Mouse (Mus musculus): ENCODE data around the gene Ier3.

Gene Ier3

DNA sequence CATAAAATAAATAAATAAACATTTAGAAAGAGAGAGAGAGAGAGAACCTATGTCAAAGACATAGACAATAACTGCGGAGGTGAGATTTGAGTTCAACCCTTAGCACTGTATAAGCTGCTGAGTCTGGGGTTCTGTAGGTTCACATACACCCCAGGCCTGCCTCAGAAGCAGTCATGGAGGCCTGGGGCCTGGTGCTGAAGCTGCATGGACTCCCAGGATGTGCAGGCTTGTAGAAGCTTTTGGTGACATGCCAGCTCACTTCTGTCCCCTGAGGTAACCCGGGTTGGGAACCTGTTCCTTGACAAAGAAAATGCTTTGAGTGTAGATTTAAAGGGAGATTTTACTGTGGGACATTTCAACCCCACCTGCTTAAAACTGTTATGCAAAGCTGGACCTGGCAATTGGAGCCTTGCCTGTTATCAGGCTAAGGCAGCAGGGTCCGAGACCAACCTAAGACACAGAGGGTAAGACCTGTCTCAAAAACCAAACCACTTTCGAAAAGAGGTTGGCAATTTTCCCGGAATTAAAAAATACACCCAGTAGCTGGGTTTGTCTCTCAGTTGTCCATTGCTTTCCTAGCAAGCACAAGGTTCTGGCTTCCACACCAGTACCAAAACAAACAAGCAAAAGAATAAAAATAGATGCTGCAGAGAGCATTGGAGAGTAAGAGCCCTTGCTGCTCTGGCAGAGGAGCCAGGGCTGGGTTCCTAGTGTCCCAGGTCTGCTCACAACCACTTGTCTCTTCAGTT, 10.4 kb upstream of the Ier3 start:
- DNase-seq (ENCODE audit: low read depth, low spot score): no peak

DNA sequence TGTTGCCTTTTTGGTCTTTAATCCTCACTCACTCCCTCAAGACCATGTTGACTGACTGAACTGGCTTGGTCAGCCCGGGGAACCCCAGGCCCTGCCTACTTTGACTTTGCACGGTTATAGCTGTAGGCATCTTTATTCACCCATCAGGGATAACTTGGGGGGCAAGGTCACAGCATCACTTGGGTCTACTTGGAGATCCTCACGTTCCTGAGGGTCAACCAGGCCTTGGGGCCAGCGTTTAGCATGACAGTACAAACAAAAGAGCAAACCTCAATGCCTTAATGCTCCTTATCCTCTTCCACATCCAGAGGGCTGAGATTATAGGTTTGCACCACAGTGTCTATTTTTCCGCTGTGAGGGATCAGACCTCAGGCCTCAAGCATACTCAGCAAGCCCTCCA, 9.2 kb upstream of the Ier3 start:
- DNase-seq (ENCODE audit: low read depth, low spot score): no peak

DNA sequence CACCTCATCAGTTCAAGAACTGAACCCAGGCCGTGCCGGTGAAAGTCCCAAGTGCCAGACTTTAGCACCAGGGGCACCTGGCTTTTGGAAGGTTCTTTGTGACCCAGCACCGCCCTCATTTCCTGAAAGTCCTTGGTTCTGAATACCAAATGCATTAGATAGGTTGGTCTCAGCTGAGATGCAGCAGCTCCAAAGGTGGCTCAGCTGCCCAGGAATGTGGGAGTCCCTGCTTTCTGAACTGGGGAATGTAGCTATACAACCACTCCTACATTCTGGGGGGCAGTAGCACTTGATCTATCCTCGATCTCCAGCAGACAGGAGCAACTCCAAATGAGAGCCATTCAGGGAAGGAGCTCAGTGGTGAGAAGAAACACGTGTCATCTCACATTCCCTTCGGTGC, 8.7 kb upstream of the Ier3 start:
- peak; percentile 70 for DNase-seq (ENCODE audit: low read depth, low spot score)

DNA sequence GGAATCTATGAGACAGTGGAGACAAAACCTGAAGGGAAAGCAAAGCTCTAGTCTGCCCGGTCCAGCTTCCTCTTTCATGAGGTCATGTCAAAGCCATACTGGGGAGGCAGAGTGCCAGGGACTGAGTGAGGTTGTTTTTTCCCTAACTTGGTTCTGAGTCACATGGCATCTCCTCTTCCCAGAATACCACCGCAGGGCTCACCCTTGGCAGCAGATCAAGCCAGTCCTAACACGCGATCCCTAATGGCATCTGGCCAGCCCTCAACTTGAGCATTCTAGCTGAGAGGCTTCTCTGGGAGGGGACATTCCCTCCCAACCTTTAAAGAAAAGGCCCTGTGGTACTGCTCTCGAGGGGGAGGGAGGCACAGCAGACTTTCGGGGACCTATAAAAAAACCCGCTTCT, 8.2 kb upstream of the Ier3 start:
- DNase-seq (ENCODE audit: low read depth, low spot score): no peak

DNA sequence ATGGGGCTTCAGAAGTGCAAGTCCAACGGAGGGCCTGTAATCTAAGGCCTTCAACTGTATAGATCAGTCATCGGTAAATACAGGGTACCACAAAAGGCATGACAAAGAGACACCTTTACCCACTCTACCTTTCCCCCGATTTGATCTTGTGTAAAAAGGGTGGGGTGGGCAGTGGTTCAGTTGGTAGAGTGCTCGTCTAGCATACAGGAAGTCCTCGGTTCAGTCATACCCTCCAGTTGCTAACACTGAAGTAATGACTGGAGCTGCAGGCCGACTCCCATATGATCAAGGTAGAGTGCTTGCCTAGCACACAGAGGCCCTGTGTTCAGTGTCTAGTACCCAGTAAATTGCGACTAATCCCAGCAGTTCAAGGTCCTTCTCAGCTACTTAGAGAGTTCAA, 7.8 kb upstream of the Ier3 start:
- no peak for DNase-seq (ENCODE audit: low read depth, low spot score)

DNA sequence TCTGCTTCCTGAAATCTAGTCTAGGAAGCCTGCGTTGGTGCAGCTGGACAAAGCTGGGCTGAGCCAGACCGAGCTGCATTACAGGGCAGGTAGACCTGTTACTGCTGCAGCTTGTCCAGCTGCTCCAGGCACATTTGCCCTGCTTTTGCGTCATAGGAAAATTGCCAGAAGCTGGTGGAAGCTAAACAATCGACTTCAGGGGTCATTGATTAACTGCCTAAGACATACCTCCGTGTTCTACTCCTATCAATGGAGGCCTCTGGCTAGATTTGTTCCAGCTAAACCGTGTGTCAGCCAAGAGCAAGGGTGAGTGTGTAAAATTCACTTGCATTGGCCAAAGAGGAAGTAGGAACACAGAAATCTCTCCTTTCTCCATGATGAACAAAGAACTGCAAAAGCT, 6.8 kb upstream of the Ier3 start:
- DNase-seq (ENCODE audit: low read depth, low spot score): no peak

DNA sequence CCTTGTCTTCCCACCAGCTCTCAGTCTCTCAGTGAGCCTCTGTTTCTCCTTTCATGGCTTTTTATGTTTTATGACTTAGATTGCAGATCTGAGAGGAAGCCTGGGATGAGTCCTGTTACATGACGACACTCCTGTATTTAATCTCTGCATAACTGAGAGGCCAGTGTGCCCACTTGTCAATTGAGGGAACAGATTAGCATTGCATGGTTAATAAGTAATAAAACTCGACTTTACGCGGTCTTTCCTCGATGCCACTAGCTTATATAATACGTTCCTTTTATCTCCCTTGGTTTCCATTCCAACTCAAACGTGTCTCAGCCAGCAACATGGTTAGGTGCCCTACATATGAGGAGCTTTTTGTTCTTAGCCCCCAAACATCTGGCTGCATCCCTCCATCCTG, 5.6 kb upstream of the Ier3 start:
- no peak for DNase-seq (ENCODE audit: low read depth, low spot score)

DNA sequence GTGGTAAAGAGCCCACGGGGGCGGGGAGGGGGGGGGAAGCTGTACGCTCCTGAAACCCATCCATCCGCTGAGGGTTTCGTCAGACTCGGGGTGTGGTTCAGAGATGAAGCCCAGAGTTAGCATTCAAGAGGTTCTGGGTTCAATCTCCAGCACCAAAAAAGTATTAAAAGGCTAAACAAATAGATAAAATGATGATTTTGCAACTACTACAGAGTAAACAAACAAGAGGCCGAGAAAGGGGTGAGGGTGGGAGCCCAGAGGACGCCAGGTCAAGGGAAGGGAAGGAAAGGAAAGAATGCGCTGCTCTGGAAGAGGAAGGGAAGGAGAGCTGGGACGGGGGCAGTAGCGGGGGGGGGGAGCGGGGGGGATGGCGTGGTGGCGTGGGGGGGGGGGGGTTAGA, 4.8 kb upstream of the Ier3 start:
- no peak for DNase-seq (ENCODE audit: low read depth, low spot score)

DNA sequence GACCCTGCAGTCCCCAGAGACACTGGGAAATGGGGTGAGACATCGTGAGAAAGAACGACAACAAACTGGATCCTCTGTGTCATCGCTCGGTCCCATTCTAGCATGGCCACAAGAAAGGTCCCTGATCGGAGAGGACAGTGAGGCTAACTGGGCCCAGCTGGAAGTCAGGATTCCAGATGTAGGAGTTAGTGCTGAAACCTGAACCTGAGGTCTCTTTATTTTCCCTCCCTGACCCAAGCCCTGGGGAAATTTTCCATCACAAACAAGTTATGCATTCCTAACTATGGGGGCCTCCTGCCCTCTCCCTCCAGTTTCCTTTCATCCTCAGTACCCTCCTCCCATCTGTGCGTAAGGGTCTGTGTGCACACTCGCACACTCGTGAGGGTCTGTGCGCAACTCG, 4.3 kb upstream of the Ier3 start:
- no peak for DNase-seq (ENCODE audit: low read depth, low spot score)

DNA sequence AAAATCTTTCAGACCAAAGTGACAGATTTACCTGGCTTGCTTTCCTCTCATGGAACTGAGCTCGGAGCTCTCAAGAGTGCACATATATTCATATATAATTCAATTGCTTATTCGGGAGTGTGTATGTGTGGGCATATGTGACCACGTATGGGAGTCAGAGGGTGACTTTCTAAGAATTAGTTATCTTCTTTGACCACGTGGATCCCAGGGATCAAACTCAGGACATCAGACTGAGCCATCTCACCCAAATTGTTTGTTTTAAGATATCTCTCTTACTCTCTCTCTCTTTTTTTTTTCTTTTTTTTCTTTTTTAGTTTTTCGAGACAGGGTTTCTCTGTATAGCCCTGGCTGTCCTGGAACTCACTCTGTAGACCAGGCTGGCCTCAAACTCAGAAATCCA, 1.4 kb upstream of the Ier3 start:
- no peak for DNase-seq (ENCODE audit: low read depth, low spot score)

DNA sequence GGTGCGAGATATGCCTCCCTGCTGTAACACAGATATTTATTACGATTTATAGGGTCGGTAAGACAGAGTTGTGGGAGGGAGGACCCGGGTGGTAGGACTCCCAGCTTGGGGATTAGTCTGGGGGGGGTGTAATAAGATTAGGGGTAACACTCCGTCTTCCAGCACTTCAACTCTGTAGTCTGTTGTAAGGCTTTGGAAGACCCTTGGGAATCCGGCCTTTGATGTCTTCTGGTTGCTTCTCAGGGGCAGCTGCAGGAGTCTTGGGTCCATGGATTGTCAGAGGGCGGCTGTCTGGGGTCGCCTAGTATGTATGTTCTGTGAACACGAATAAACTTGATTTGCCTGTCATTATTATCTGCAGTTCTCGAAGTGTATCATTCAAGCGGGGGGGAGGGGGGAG, 1.1 kb downstream of the Ier3 start:
- no peak for DNase-seq (ENCODE audit: low read depth, low spot score)

DNA sequence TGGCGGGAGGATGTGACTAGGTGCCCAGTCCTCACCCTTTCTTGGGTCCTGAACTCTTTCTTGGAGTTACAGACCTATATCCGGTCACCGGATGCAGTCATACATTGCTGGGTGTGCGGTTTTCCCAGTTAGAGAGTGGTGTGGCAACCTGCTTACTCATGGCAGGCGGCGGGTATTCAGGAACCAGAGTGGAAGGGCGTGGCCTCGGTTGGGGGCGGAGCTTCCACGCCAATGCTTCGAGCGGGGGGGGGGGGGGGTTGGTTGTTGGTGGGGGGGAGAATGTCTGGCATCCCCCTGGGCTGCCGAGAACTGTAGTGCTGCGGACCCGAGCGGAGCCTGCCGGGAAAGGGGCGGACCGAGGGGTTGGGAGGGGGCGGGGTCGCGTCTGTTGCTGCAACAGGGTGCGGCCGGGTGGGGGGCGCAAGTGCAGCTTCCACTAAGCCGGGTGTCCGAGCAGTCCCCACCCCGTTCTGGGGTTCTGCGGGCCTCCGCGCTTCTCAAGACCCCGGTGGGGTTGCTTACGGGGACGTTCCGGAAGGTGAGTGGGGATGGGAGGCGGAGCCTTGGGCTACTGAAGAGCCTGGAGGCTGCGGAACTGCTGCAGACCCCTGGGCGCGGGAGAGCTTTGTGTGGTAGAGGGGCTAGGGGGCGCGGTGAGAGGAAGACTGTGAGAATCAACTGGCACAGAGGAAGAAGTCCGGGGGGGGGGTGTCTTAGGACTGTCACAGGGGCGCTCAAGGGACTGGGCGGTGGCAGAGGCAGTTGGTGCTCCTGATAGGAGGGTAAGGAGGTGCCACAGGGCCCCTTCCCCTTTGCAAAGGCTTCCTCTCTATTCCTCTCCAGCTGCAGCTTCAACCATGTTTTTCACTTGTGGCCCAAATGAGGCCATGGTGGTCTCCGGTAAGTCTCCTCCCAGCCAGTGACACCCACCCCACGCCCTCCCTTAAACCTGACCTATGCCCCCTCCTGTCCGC, 1.8 kb downstream of the Ier3 start, which contains the start of gene Flot1:
TSS of gene Flot1 (plus strand) at position 267 of the 974 bp plus-strand sequence.
- peak; percentile 92 for DNase-seq (ENCODE audit: low read depth, low spot score)

DNA sequence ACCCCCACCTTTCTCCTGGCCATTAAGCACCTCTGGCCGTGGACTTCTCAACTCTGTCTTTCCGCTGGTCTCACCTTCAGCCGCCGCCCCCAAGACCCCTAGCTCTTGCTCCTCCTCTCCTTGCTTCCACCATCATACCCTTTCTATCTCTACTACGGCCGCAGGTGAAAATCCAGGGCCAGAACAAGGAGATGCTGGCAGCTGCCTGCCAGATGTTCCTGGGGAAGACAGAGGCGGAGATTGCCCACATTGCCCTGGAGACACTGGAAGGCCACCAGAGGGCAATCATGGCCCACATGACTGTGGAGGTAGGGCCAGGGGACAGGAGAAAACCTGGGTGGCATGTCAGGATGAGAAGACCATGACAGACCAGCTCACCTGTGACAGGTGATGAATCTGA, 2.9 kb downstream of the Ier3 start:
- DNase-seq (ENCODE audit: low read depth, low spot score): no peak

DNA sequence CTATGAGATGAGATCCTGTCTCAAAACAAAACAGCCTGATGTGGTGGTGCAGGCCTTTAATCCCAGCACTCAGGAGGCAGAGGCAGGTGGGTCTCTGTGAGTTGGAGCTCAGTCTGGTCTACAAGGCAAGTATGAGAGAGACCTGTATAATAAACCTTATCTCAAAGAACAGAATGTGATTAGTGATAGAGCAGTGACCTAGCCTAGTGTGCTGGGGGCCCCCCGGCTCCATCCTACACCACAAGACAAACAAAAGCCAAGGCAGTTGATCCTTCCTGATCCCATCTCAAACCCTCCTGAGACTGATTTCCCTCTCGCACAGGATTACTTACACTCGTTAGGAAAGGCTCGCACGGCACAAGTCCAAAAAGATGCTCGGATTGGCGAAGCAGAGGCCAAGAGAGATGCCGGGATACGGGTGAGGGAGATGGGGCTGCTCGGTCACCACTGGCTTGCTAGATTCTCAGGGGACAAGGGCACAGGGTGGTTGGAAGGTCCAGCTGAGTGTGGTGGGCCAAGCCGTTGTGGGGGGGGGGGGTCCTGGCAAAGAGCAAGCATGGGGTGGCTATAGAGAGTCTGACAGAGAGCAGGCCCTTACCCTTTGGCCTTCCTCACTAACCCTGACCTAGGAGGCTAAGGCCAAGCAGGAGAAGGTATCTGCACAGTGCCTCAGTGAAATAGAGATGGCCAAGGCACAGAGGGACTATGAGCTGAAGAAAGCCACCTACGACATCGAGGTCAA, 3.8 kb downstream of the Ier3 start:
- no peak for DNase-seq (ENCODE audit: low read depth, low spot score)

DNA sequence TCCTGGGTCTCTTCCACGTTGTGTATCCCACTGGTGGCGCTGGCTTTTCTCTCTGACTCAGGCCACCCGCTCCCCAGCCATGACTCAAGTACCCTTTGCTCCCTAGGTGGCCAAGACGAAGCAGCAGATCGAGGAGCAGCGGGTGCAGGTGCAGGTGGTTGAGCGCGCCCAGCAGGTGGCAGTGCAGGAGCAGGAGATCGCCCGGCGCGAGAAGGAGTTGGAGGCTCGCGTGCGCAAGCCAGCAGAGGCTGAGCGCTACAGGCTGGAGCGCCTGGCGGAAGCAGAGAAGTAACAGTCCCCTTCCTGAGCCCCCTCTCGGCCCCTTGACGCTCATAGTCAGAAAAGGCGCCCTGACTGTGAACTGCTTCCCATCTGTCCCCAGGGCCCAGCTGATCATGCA, 8.3 kb downstream of the Ier3 start:
- peak; percentile 89 for DNase-seq (ENCODE audit: low read depth, low spot score)

DNA sequence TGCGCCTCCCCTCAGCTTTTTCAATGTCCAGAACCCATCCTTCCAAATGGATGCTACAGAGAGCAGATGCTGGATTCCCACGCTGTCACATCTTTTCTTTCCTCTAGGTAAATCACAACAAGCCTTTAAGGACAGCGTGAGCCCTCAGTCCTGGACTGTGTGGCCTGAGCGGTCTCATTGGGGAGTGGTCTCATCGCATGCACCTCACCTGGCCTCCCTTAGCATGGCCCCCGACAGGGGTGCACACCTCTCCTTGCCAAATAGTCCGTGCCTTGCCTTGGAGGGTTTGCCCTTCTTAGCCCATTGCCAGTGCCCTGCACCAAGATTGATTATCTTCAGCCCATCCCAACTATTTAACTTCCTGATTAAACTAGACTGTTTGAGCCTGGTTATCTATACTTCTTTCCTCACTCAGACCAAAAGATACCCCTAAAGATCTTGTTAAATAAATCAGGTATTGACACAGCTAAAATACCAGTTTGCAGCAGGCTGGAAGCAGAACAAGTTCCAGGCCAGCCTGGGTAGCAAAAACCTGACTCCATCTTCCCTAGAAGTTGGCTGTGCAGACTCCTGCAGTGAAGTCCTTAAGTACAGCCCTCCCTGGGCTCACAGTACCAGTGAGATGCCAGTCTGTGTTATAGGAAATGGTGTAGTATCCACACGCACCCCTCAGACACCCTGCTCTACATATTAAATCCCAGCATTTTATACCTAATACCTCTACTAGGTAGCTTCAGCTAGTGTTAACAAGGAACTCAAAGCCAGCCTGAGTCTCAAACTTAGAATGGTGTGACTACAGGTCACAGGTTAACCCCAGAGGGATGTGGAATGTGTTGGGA, 11.1 kb downstream of the Ier3 start:
- no peak for DNase-seq (ENCODE audit: low read depth, low spot score)

DNA sequence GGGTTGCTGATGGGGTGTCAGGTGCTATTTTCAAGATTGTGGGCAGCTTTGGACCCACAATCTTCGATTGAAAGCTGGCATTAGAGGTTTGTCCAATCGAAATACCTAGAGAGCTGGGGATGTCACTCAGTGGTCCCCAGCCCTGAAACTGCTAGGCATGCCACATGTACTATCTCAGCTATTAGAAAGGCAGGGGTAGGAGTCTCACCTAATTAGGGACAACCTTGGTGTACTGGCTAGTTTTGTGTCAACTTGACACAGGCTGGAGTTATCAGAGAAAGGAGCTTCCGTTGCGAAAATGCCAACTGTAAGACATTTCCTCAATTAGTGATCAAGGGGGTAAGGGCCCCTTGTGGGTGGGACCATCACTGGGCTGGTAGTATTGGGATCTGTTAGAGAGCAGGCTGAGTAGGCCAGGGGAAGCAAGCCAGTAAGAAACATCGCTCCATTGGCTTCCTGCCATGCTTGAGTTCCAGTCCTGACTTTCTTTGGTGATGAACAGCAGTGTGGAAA, 11.8 kb downstream of the Ier3 start:
- DNase-seq (ENCODE audit: low read depth, low spot score): peak; percentile 34

DNA sequence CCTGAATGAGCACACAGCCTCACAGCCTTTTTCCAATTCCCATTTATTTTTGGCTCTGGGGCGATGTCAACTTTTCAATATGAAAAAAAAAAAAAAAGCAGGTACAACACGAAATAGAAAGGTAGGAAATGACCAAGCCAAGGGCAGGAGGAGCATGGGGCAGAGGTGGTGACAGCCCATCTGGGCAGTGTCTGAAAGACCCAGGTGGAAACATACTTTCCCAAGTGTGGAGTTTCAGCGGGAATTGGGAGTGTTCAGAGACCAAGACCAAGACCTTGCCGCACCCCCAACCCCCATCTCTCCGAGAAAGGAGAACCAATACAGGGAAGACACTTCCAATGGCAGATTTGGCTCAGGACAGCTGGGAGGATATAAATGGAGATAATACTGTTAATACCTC, 12.4 kb downstream of the Ier3 start:
- no peak for DNase-seq (ENCODE audit: low read depth, low spot score)

DNA sequence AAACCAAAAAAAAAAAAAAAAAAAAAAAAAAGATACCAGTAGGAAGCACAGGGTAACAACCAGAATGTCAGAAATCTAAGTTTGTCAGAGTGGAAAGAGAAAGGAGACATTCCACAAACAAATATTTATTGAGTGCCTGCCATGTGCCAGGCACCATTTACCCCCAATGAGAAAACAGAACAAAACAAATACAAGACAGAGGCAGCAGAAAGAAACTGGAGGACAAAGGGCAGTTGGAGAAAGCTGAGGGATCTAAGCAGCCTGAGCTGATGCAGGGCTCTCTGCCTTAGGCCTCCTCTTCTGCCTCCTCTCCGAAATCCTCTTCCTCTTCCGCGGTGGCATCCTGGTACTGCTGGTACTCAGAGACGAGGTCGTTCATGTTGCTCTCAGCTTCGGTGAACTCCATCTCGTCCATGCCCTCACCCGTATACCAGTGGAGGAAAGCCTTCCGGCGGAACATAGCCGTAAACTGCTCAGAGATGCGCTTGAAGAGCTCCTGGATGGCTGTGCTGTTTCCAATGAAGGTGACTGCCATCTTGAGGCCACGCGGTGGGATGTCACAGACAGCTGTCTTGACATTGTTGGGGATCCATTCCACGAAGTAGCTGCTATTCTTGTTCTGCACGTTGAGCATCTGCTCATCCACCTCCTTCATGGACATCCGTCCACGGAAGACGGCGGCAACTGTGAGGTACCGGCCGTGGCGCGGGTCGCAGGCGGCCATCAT, 13.4 kb downstream of the Ier3 start:
- peak; percentile 41 for DNase-seq (ENCODE audit: low read depth, low spot score)

DNA sequence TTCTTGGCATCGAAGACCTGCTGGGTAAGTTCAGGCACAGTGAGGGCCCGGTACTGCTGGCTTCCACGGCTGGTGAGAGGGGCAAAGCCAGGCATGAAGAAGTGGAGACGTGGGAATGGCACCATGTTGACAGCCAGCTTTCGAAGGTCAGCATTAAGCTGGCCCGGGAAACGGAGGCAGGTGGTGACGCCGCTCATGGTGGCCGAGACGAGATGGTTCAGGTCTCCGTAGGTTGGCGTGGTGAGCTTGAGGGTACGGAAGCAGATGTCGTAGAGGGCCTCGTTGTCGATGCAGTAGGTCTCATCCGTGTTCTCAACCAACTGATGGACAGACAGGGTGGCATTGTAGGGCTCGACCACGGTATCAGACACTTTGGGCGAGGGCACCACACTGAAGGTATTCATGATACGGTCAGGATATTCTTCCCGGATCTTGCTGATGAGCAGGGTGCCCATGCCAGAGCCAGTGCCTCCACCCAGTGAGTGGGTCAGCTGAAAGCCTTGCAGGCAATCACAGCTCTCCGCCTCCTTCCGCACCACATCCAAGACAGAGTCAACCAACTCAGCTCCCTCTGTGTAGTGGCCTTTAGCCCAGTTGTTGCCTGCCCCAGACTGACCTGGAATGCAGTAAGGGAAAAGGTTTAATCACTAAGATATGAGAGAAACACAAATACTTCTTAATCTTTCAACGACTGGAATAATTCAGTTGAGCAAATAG, 14.1 kb downstream of the Ier3 start:
- no peak for DNase-seq (ENCODE audit: low read depth, low spot score)

All from R1 (cell line).